Mouse (Mus musculus): ENCODE measurements around the gene Fam189a1. TPM values are rescaled to one million over a fixed set of nuclear protein-coding genes. Genes with fewer than 3 reads are reported as not detected.

Fam189a1 gene
- polyA plus RNA-seq, 1 experiment from 2014 or later: 0.27 TPM

GRCm38 (mm10) chr7:64792031-64792430, 364.3 kb downstream of the Fam189a1 start:
- Histone ChIP-seq H3K27ac (ENCODE audit: low read depth, low read length) (no peak overlapping the region), H3K4me3 (ENCODE audit: low read depth, low read length) (no peak overlapping the region), H3K27me3 (replicated peaks; ENCODE audit: control insufficient read depth, insufficient read depth, low read length) (no peaks in the 10 kb centered on the region), H3K9ac (ENCODE audit: low read depth, low read length) (no peak overlapping the region), H3K4me2 (no peak overlapping the region), H3K4me1 (replicated peaks; ENCODE audit: control insufficient read depth, insufficient read depth, low read length) (no peaks in the 10 kb centered on the region), H3K9me3 (ENCODE audit: control insufficient read depth, low read length) (no peaks in the 10 kb centered on the region), H3K36me3 (ENCODE audit: control insufficient read depth, insufficient read depth, low read length) (no peaks in the 10 kb centered on the region)
- WGBS: 67% methylated on average over 8 of the region's 8 CpGs
- DNase-seq (ENCODE audit: low spot score) (no peak), ATAC-seq (replicated peaks; ENCODE audit: low FRiP score) (no peak)

- H3K4me2 ChIP-seq: no peak overlapping the region
- DNase-seq (ENCODE audit: low spot score) (no peak), ATAC-seq (replicated peaks; ENCODE audit: low FRiP score) (no peak)
- H3K9me3 ChIP-seq (ENCODE audit: control insufficient read depth, low read length): no peaks in the 10 kb centered on the region
- WGBS: 78% methylated on average over 9 of the region's 9 CpGs
- no peaks in the 10 kb centered on the region for H3K36me3 ChIP-seq (ENCODE audit: control insufficient read depth, insufficient read depth, low read length)
- no peak overlapping the region for H3K9ac ChIP-seq (ENCODE audit: low read depth, low read length)
- no peaks in the 10 kb centered on the region for H3K4me1 ChIP-seq (replicated peaks; ENCODE audit: control insufficient read depth, insufficient read depth, low read length)
- H3K27me3 ChIP-seq (replicated peaks; ENCODE audit: control insufficient read depth, insufficient read depth, low read length): no peaks in the 10 kb centered on the region
- no peak overlapping the region for H3K27ac ChIP-seq (ENCODE audit: low read depth, low read length)
- H3K4me3 ChIP-seq (ENCODE audit: low read depth, low read length): no peak overlapping the region
These were observed 365.2 kb downstream of the Fam189a1 start for GRCm38 (mm10) chr7:64791145-64791544.

GRCm38 (mm10) chr7:64785040-64785439, 371.3 kb downstream of the Fam189a1 start:
- WGBS: 66% methylated on average over 3 of the region's 3 CpGs
- Histone ChIP-seq H3K9ac (ENCODE audit: low read depth, low read length) (no peak overlapping the region), H3K27me3 (replicated peaks; ENCODE audit: control insufficient read depth, insufficient read depth, low read length) (no peaks in the 10 kb centered on the region), H3K4me3 (ENCODE audit: low read depth, low read length) (no peak overlapping the region), H3K9me3 (ENCODE audit: control insufficient read depth, low read length) (no peaks in the 10 kb centered on the region), H3K36me3 (ENCODE audit: control insufficient read depth, insufficient read depth, low read length) (no peaks in the 10 kb centered on the region), H3K27ac (ENCODE audit: low read depth, low read length) (no peak overlapping the region), H3K4me1 (replicated peaks; ENCODE audit: control insufficient read depth, insufficient read depth, low read length) (no peaks in the 10 kb centered on the region), H3K4me2 (no peak overlapping the region)
- no peak for ATAC-seq (replicated peaks; ENCODE audit: low FRiP score)
- DNase-seq (ENCODE audit: low spot score): no peak

GRCm38 (mm10) chr7:64779501-64779900, 376.9 kb downstream of the Fam189a1 start:
- Histone ChIP-seq H3K9me3 (ENCODE audit: control insufficient read depth, low read length) (no peaks in the 10 kb centered on the region), H3K27me3 (replicated peaks; ENCODE audit: control insufficient read depth, insufficient read depth, low read length) (no peaks in the 10 kb centered on the region), H3K27ac (ENCODE audit: low read depth, low read length) (no peak overlapping the region), H3K9ac (ENCODE audit: low read depth, low read length) (no peak overlapping the region), H3K4me2 (no peak overlapping the region), H3K36me3 (ENCODE audit: control insufficient read depth, insufficient read depth, low read length) (no peaks in the 10 kb centered on the region), H3K4me1 (replicated peaks; ENCODE audit: control insufficient read depth, insufficient read depth, low read length) (no peaks in the 10 kb centered on the region), H3K4me3 (ENCODE audit: low read depth, low read length) (no peak overlapping the region)
- ATAC-seq (replicated peaks; ENCODE audit: low FRiP score) (no peak), DNase-seq (ENCODE audit: low spot score) (no peak)
- 75% methylated on average over 4 of the region's 4 CpGs for WGBS

- ATAC-seq (replicated peaks; ENCODE audit: low FRiP score) (no peak), DNase-seq (ENCODE audit: low spot score) (no peak)
- Histone ChIP-seq H3K4me2 (no peak overlapping the region), H3K9ac (ENCODE audit: low read depth, low read length) (no peak overlapping the region), H3K27me3 (replicated peaks; ENCODE audit: control insufficient read depth, insufficient read depth, low read length) (no peaks in the 10 kb centered on the region), H3K4me3 (ENCODE audit: low read depth, low read length) (no peak overlapping the region), H3K9me3 (ENCODE audit: control insufficient read depth, low read length) (no peaks in the 10 kb centered on the region), H3K27ac (ENCODE audit: low read depth, low read length) (no peak overlapping the region), H3K4me1 (replicated peaks; ENCODE audit: control insufficient read depth, insufficient read depth, low read length) (no peaks in the 10 kb centered on the region), H3K36me3 (ENCODE audit: control insufficient read depth, insufficient read depth, low read length) (no peaks in the 10 kb centered on the region)
- WGBS: 76% methylated on average over 13 of the region's 13 CpGs
These were observed 379.5 kb downstream of the Fam189a1 start for GRCm38 (mm10) chr7:64776708-64777489.

- Histone ChIP-seq H3K36me3 (ENCODE audit: control insufficient read depth, insufficient read depth, low read length) (no peaks in the 10 kb centered on the region), H3K4me3 (ENCODE audit: low read depth, low read length) (no peak overlapping the region), H3K9me3 (ENCODE audit: control insufficient read depth, low read length) (no peaks in the 10 kb centered on the region), H3K9ac (ENCODE audit: low read depth, low read length) (no peak overlapping the region), H3K4me2 (no peak overlapping the region), H3K27ac (ENCODE audit: low read depth, low read length) (no peak overlapping the region), H3K27me3 (replicated peaks; ENCODE audit: control insufficient read depth, insufficient read depth, low read length) (no peaks in the 10 kb centered on the region), H3K4me1 (replicated peaks; ENCODE audit: control insufficient read depth, insufficient read depth, low read length) (no peaks in the 10 kb centered on the region)
- ATAC-seq (replicated peaks; ENCODE audit: low FRiP score) (no peak), DNase-seq (ENCODE audit: low spot score) (no peak)
- WGBS: 44% methylated on average over 10 of the region's 10 CpGs
These were observed 382.9 kb downstream of the Fam189a1 start for GRCm38 (mm10) chr7:64773465-64773864.

- H3K27ac ChIP-seq (ENCODE audit: low read depth, low read length): no peak overlapping the region
- no peaks in the 10 kb centered on the region for H3K9me3 ChIP-seq (ENCODE audit: control insufficient read depth, low read length)
- H3K36me3 ChIP-seq (ENCODE audit: control insufficient read depth, insufficient read depth, low read length): no peaks in the 10 kb centered on the region
- H3K27me3 ChIP-seq (replicated peaks; ENCODE audit: control insufficient read depth, insufficient read depth, low read length): no peaks in the 10 kb centered on the region
- no peak for DNase-seq (ENCODE audit: low spot score)
- no peak overlapping the region for H3K9ac ChIP-seq (ENCODE audit: low read depth, low read length)
- no peak overlapping the region for H3K4me3 ChIP-seq (ENCODE audit: low read depth, low read length)
- no peaks in the 10 kb centered on the region for H3K4me1 ChIP-seq (replicated peaks; ENCODE audit: control insufficient read depth, insufficient read depth, low read length)
- H3K4me2 ChIP-seq: no peak overlapping the region
- 75% methylated on average over 8 of the region's 8 CpGs for WGBS
- no peak for ATAC-seq (replicated peaks; ENCODE audit: low FRiP score)
These were observed 385.5 kb downstream of the Fam189a1 start for GRCm38 (mm10) chr7:64770779-64771390.

GRCm38 (mm10) chr7:64769768-64770167, 386.6 kb downstream of the Fam189a1 start:
- Histone ChIP-seq H3K27me3 (replicated peaks; ENCODE audit: control insufficient read depth, insufficient read depth, low read length) (no peaks in the 10 kb centered on the region), H3K9ac (ENCODE audit: low read depth, low read length) (no peak overlapping the region), H3K4me2 (no peak overlapping the region), H3K27ac (ENCODE audit: low read depth, low read length) (no peak overlapping the region), H3K4me1 (replicated peaks; ENCODE audit: control insufficient read depth, insufficient read depth, low read length) (no peaks in the 10 kb centered on the region), H3K9me3 (ENCODE audit: control insufficient read depth, low read length) (no peaks in the 10 kb centered on the region), H3K36me3 (ENCODE audit: control insufficient read depth, insufficient read depth, low read length) (no peaks in the 10 kb centered on the region), H3K4me3 (ENCODE audit: low read depth, low read length) (no peak overlapping the region)
- ATAC-seq (replicated peaks; ENCODE audit: low FRiP score) (no peak), DNase-seq (ENCODE audit: low spot score) (no peak)
- WGBS: 61% methylated on average over 7 of the region's 7 CpGs

- H3K4me1 ChIP-seq (replicated peaks; ENCODE audit: control insufficient read depth, insufficient read depth, low read length): no peaks in the 10 kb centered on the region
- ATAC-seq (replicated peaks; ENCODE audit: low FRiP score) (no peak), DNase-seq (ENCODE audit: low spot score) (no peak)
- H3K27ac ChIP-seq (ENCODE audit: low read depth, low read length): no peak overlapping the region
- WGBS: 67% methylated on average over 3 of the region's 3 CpGs
- no peak overlapping the region for H3K4me3 ChIP-seq (ENCODE audit: low read depth, low read length)
- H3K36me3 ChIP-seq (ENCODE audit: control insufficient read depth, insufficient read depth, low read length): no peaks in the 10 kb centered on the region
- H3K9me3 ChIP-seq (ENCODE audit: control insufficient read depth, low read length): no peaks in the 10 kb centered on the region
- H3K9ac ChIP-seq (ENCODE audit: low read depth, low read length): no peak overlapping the region
- no peaks in the 10 kb centered on the region for H3K27me3 ChIP-seq (replicated peaks; ENCODE audit: control insufficient read depth, insufficient read depth, low read length)
- no peak overlapping the region for H3K4me2 ChIP-seq
These were observed 390.8 kb downstream of the Fam189a1 start for GRCm38 (mm10) chr7:64765595-64765994.
